In the genomic region with DNA sequence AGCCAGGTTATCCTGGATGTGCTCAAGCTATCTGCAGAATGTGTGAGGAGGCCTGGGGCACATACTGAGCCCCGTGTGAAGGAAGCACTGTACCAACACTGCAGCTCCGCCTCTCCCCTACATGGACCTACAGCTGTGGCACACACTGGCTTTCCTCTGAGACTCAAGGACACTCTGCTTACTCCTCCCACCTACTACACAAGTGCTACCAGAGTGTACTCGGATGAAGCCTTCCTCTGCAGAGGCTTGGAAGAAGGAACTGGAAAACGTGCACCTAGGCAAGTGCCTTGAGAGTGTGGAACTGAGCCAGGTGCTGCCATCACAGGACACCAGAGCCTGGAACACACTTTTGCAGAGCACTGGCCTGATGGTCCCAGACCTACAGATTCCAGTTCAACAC, we compare ENCODE assay signal across 23 mouse cellular contexts. TPM values are rescaled to one million over a fixed set of nuclear protein-coding genes. Genes with fewer than 3 reads are reported as not detected.
A peak's percentile ranks its signal among the peaks of the same experiment; 100 is the strongest.
DNase-seq lines count a peak whose midpoint lies in the region; ATAC-seq and TF ChIP-seq lines count a peak whose summit lies in the region.
"Had no signal": no experiment of that assay in that cellular context is flagged by ENCODE, and none has a peak within 500 bp of the region (broad histone marks: within the 10 kb centered on the region; RNA-seq: fewer than 3 reads in every experiment).

No protein-coding gene starts in this region.

- peak; percentile 30 for DNase-seq in ovary, adult 18-20 months (ENCODE audit: low spot score)
- DNase-seq in ovary, postnatal 14 days (ENCODE audit: low spot score), result no peak
- DNase-seq in lung, postnatal 36 days, result peak; percentile 87
- DNase-seq in left cerebral cortex, postnatal 4 days, result no peak
- DNase-seq in gastrocnemius, postnatal 25 days, result no peak
- no peak for DNase-seq in hindbrain, postnatal 0 days (ENCODE audit: low spot score)
- DNase-seq: cerebellum, adult 9-10 months; gastrocnemius, adult 2 months; kidney, adult 11 months; liver; right cerebral cortex, postnatal 14 days; thymus, postnatal 25 days had no signal

- no peak overlapping the region for H3K9ac ChIP-seq in lung, embryonic 15.5 days
- no peak overlapping the region for H3K9ac ChIP-seq in hindbrain, postnatal 0 days (replicated peaks; ENCODE audit: low read length)
- H3K9ac ChIP-seq: heart, embryonic 15.5 days; hindbrain, embryonic 15.5 days; liver, embryonic 15.5 days; midbrain, embryonic 13.5 days had no signal

- H3K4me2 ChIP-seq in lung, embryonic 15.5 days, result no peak overlapping the region
- H3K4me2 ChIP-seq in hindbrain, postnatal 0 days (ENCODE audit: low read depth, low read length), result no peak overlapping the region
- H3K4me2 ChIP-seq: heart, embryonic 15.5 days; hindbrain, embryonic 15.5 days; liver, embryonic 15.5 days; midbrain, embryonic 13.5 days had no signal

- 37% methylated on average over 4 of the region's 4 CpGs for WGBS in lung, embryonic 15.5 days
- 76% methylated on average over 4 of the region's 4 CpGs for WGBS in hindbrain, postnatal 0 days

- H3K36me3 ChIP-seq in lung, embryonic 15.5 days, result peaks cover 6% of the 10 kb centered on the region; the same call in 1 of the 2 replicates
- H3K36me3 ChIP-seq in hindbrain, postnatal 0 days (ENCODE audit: insufficient read depth, low read length), result no peaks in the 10 kb centered on the region
- H3K36me3 ChIP-seq: heart, embryonic 15.5 days; hindbrain, embryonic 15.5 days; liver, embryonic 15.5 days had no signal

- peaks cover 16% of the 10 kb centered on the region for H3K4me1 ChIP-seq in lung, embryonic 15.5 days
- H3K4me1 ChIP-seq in hindbrain, postnatal 0 days (ENCODE audit: insufficient read depth, low read length), result no peaks in the 10 kb centered on the region
- H3K4me1 ChIP-seq: hindbrain, embryonic 15.5 days; limb, embryonic 10.5 days; liver, embryonic 15.5 days; midbrain, embryonic 13.5 days had no signal

- no peaks in the 10 kb centered on the region for H3K27me3 ChIP-seq in lung, embryonic 15.5 days
- no peaks in the 10 kb centered on the region for H3K27me3 ChIP-seq in hindbrain, postnatal 0 days (ENCODE audit: insufficient read depth, low read length)
- H3K27me3 ChIP-seq: heart, embryonic 15.5 days; hindbrain, embryonic 15.5 days; liver, embryonic 15.5 days; midbrain, embryonic 13.5 days had no signal

- H3K4me3 ChIP-seq in lung, embryonic 15.5 days, result no peak overlapping the region
- no peak overlapping the region for H3K4me3 ChIP-seq in hindbrain, postnatal 0 days (ENCODE audit: low read length)
- H3K4me3 ChIP-seq: gastrocnemius, adult 2 months; heart, embryonic 15.5 days; hindbrain, embryonic 15.5 days; limb, embryonic 10.5 days; liver, embryonic 15.5 days; midbrain, embryonic 13.5 days had no signal

- ATAC-seq in lung, embryonic 15.5 days (ENCODE audit: borderline replicate concordance, extremely low read depth, low FRiP score, low TSS enrichment), result peak; percentile 77; the same call in 1 of the 2 replicates
- ATAC-seq in hindbrain, postnatal 0 days, result no peak
- ATAC-seq: forebrain, embryonic 14.5 days; midbrain, embryonic 13.5 days had no signal

- intact Hi-C loops in left cerebral cortex, postnatal 4 days (cut with DNase I), result no loop called here

- no peak overlapping the region for H3K27ac ChIP-seq in lung, embryonic 15.5 days
- H3K27ac ChIP-seq in hindbrain, postnatal 0 days, result no peak overlapping the region
- H3K27ac ChIP-seq: gastrocnemius, adult 2 months; heart, embryonic 15.5 days; hindbrain, embryonic 15.5 days; limb, embryonic 10.5 days; liver, embryonic 15.5 days; midbrain, embryonic 13.5 days had no signal

- H3K9me3 ChIP-seq in lung, embryonic 15.5 days, result no peaks in the 10 kb centered on the region
- H3K9me3 ChIP-seq in hindbrain, postnatal 0 days (ENCODE audit: low read length), result no peaks in the 10 kb centered on the region
- H3K9me3 ChIP-seq: heart, embryonic 15.5 days; hindbrain, embryonic 15.5 days; limb, embryonic 10.5 days; liver, embryonic 15.5 days; midbrain, embryonic 13.5 days had no signal

- TF ChIP-seq CTCF in hindbrain, postnatal 0 days (IDR thresholded peaks at IDR 0.05; ENCODE audit: low read depth), result no peak

RNA-seq across cellular contexts. Expression of gene Pdia6, which starts 24.2 kb away (rescaled TPM):
- polyA plus RNA-seq in lung, embryonic 15.5 days (2015; fragmentation: Nextera tagmentation; extraction: Ambion mirVana), result 718 and 737 TPM in 2 replicates
- total RNA-seq in left cerebral cortex, postnatal 4 days (2021), result 100 to 1,000 TPM; 187 to 196 TPM
- 10 to 100 TPM; 51.2 to 55.1 TPM for total RNA-seq in gastrocnemius, postnatal 25 days (2021)
- 76.3 and 99.2 TPM in 2 replicates for total RNA-seq in hindbrain, postnatal 0 days (2014; rRNA removed)
- polyA plus RNA-seq in hindbrain, postnatal 0 days (2015; fragmentation: Nextera tagmentation; extraction: Ambion mirVana), result 194 and 201 TPM in 2 replicates

RNA-seq across cellular contexts. Expression of gene Atp6v1c2, which starts 38.6 kb away (rescaled TPM):
- 2.5 and 3.1 TPM in 2 replicates for polyA plus RNA-seq in lung, embryonic 15.5 days (2015; fragmentation: Nextera tagmentation; extraction: Ambion mirVana)
- total RNA-seq in left cerebral cortex, postnatal 4 days (2021), result 1 to 10 TPM; 1.6 to 2.5 TPM
- total RNA-seq in gastrocnemius, postnatal 25 days (2021), result under 1 TPM in 1 of 2 experiments, not detected in 1; 0.21 TPM
- 0.52 TPM in 1 of 2 replicates, not detected in the other for total RNA-seq in hindbrain, postnatal 0 days (2014; rRNA removed)
- 0.86 and 1.1 TPM in 2 replicates for polyA plus RNA-seq in hindbrain, postnatal 0 days (2015; fragmentation: Nextera tagmentation; extraction: Ambion mirVana)
- total RNA-seq: gastrocnemius, adult 2 months; heart, postnatal 4 days; megakaryocyte, adult 5-6 weeks; monocyte, adult 5-6 weeks; neutrophil, adult 5-6 weeks had no signal
- polyA plus RNA-seq: liver, embryonic 15.5 days had no signal

RNA-seq across cellular contexts. Expression of gene Nol10, which starts 57.7 kb away (rescaled TPM):
- polyA plus RNA-seq in lung, embryonic 15.5 days (2015; fragmentation: Nextera tagmentation; extraction: Ambion mirVana), result 25.1 TPM in 2 replicates
- total RNA-seq in left cerebral cortex, postnatal 4 days (2021), result 10 to 100 TPM; 21.1 to 21.5 TPM
- 1 to 10 TPM; 6.3 to 7.4 TPM for total RNA-seq in gastrocnemius, postnatal 25 days (2021)
- 6.6 and 7.1 TPM in 2 replicates for total RNA-seq in hindbrain, postnatal 0 days (2014; rRNA removed)
- polyA plus RNA-seq in hindbrain, postnatal 0 days (2015; fragmentation: Nextera tagmentation; extraction: Ambion mirVana), result 12.0 and 13.4 TPM in 2 replicates

Comparison
In these comparisons a context has a peak if more than half of its experiments do, and no peak if none do; other contexts are left out.
1. DNase-seq: peak in ovary, adult 18-20 months (single experiment) and lung, postnatal 36 days (single experiment); none in ovary, postnatal 14 days (single experiment), left cerebral cortex, postnatal 4 days (single experiment), gastrocnemius, postnatal 25 days (single experiment) and hindbrain, postnatal 0 days (single experiment).